Comparison of ENCODE assay signal across 9 mouse cellular contexts in genomic region chr12:110377734-110378133, GRCm38 (mm10).
A peak's percentile ranks its signal among the peaks of the same experiment; 100 is the strongest.
DNase-seq lines count a peak whose midpoint lies in the region.
"Had no signal": no experiment of that assay in that cellular context is flagged by ENCODE, and none has a peak within 500 bp of the region (broad histone marks: within the 10 kb centered on the region; RNA-seq: fewer than 3 reads in every experiment).

No protein-coding gene starts in this region.

- H3K36me3 ChIP-seq in heart, embryonic 10.5 days, result no peaks in the 10 kb centered on the region
- no peaks in the 10 kb centered on the region for H3K36me3 ChIP-seq in limb, embryonic 10.5 days
- H3K36me3 ChIP-seq: embryonic facial prominence, embryonic 13.5 days had no signal

- no peak overlapping the region for H3K4me3 ChIP-seq in heart, embryonic 10.5 days
- no peak overlapping the region for H3K4me3 ChIP-seq in limb, embryonic 10.5 days
- H3K4me3 ChIP-seq: embryonic facial prominence, embryonic 13.5 days had no signal

- H3K27ac ChIP-seq in heart, embryonic 10.5 days, result no peak overlapping the region
- H3K27ac ChIP-seq in limb, embryonic 10.5 days, result no peak overlapping the region
- H3K27ac ChIP-seq: embryonic facial prominence, embryonic 13.5 days had no signal

- DNase-seq in heart, postnatal 36 days, result peak; percentile 7 to 32
- DNase-seq in heart, embryonic 10.5 days (ENCODE audit: low spot score), result no peak
- DNase-seq in right cerebral cortex, postnatal 14 days, result peak; percentile 58
- no peak for DNase-seq in right cerebral cortex, postnatal 10 days (ENCODE audit: low spot score in 2 of 2)
- peak; percentile 77 for DNase-seq in adrenal gland, postnatal 25 days
- DNase-seq in limb, embryonic 10.5 days (ENCODE audit: low spot score), result peak; percentile 44
- peak; percentile 10 for DNase-seq in thymus, postnatal 0 days (ENCODE audit: low spot score)
- DNase-seq in right cerebral cortex, postnatal 25 days, result no peak

- H3K9me3 ChIP-seq in heart, embryonic 10.5 days, result no peaks in the 10 kb centered on the region
- no peaks in the 10 kb centered on the region for H3K9me3 ChIP-seq in limb, embryonic 10.5 days (replicated peaks)
- H3K9me3 ChIP-seq: embryonic facial prominence, embryonic 13.5 days had no signal

- intact Hi-C loops in heart, postnatal 36 days (cut with DNase I), result loop anchor here (10.0 kb wide), 1 partner anchor 783 kb away; no protein-coding TSS in a partner anchor

- H3K4me1 ChIP-seq in heart, embryonic 10.5 days, result peaks cover 14% of the 10 kb centered on the region
- H3K4me1 ChIP-seq in limb, embryonic 10.5 days, result peaks cover 46% of the 10 kb centered on the region

- 67% methylated on average over 10 of the region's 10 CpGs for WGBS in heart, embryonic 10.5 days
- WGBS in limb, embryonic 10.5 days, result 74% methylated on average over 10 of the region's 10 CpGs

- peaks cover 60% of the 10 kb centered on the region for H3K27me3 ChIP-seq in heart, embryonic 10.5 days (ENCODE audit: insufficient read depth, poor library complexity, severe bottlenecking)
- peaks cover 62% of the 10 kb centered on the region for H3K27me3 ChIP-seq in limb, embryonic 10.5 days (ENCODE audit: low read depth, poor library complexity, severe bottlenecking)

Comparison
In these comparisons a context has a peak if more than half of its experiments do, and no peak if none do; other contexts are left out.
1. DNase-seq: peak in heart, postnatal 36 days (2 of 2), right cerebral cortex, postnatal 14 days (single experiment), adrenal gland, postnatal 25 days (single experiment), limb, embryonic 10.5 days (single experiment) and thymus, postnatal 0 days (single experiment); none in heart, embryonic 10.5 days (single experiment), right cerebral cortex, postnatal 10 days (0 of 2) and right cerebral cortex, postnatal 25 days (single experiment).